Mouse (Mus musculus) ES-E14 (cell line): ENCODE measurements around the gene Syt10.

Source experiments
- HCFC1 ChIP-seq: IDR thresholded peaks from 2 replicates; pipeline ENCODE4 v1.6.1; 2012; ENCODE audit warnings: low read length, inconsistent platforms, borderline replicate concordance; ENCODE audit not compliant: insufficient read depth
- MAFK ChIP-seq: IDR thresholded peaks from 2 replicates; pipeline ENCODE4 v1.6.1; 2014; ENCODE audit warnings: mild to moderate bottlenecking, low read depth, low read length, inconsistent platforms; ENCODE audit not compliant: insufficient read depth
- ZNF384 ChIP-seq: IDR thresholded peaks from 2 replicates; pipeline ENCODE4 v1.6.1; 2012; ENCODE audit warnings: low read depth, low read length, inconsistent platforms

GRCm38 (mm10) chr15:89779928-89780327 is 61.7 kb downstream of the Syt10 start:
- TF ChIP-seq HCFC1, result no peak
- no peak for TF ChIP-seq MAFK
- no peak for TF ChIP-seq ZNF384
